Mouse (Mus musculus) CD8-positive naive resting alpha-beta T cell, adult 2 months (primary cell): ENCODE data around the gene Ptprm.

Experiments
- DNase-seq, 2 experiments: peaks; one replicate each; pipeline ENCODE4 v3.0.0; 2022; ENCODE audit warnings: low read depth in 2 of 2, low spot score in 2 of 2

Gene Ptprm

DNA sequence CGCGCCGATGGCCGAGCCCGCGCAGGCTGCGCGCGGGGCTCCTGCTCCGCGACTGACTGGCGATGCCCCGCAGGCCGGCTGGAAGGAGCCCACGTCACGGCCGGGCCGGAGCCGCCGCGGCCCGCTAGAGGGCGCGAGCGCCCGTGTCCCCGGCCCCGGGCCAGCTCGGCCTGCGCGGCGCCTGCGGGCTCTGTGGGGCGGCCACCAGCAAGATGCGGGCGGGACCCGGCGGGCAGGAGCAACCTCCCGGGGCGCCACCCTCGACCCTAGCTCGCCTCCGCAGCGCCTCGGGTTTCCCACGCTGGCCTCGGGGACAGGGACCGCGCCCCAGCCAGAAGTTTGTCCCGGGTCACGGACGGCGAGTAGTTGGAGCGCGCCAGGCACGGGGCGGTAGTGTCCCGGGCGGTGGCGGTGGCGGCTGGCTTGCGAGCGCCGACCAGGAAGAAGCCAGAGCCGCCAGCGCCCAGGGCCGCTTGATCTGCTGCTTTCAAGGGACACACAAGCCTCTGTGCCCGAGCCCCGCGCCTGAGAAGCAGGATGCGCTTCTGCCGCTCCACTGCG, at the start of gene Ptprm:
TSS of gene Ptprm (minus strand) at position 7 of the 561 bp plus-strand sequence.
- no peak for DNase-seq

DNA sequence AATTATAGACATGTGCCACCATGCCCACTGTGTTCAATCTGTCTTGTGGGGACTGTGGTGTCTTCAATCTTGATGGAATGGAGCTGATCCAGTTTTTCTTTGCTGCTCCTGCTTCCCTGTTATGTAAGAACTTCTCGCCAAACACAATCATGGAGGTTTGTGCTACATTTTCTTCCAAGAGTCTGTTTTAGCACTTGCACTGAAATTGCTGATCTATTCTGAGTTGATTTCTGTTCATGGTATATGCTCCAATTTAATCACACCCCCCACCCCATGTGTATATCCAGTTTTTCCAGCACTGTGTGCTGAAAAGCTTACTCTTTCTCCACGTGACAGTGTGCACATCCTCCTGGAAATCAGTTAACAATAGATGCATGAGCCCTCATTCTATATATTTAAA, 41.9 kb upstream of the Ptprm start:
- DNase-seq: no peak

DNA sequence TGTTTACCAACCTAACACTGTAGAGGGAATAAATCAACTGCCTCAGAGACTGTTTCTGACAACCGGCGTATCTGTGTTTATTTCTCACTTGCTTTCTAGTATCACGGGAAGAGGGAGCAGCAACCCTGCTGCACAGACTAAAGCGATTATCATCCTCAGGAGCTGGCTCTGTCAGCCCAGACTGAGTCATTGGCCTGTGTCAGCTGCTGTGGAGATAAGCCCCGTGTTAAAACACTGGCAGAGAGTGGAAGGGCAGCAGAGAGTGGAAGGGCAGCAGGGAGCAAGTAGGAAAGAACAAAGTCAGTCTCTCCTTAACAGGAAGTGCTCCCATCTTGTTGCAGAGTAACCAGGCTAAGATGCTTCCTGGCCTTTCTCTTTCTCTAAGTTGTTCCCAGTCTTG, 36.6 kb upstream of the Ptprm start:
- no peak for DNase-seq

DNA sequence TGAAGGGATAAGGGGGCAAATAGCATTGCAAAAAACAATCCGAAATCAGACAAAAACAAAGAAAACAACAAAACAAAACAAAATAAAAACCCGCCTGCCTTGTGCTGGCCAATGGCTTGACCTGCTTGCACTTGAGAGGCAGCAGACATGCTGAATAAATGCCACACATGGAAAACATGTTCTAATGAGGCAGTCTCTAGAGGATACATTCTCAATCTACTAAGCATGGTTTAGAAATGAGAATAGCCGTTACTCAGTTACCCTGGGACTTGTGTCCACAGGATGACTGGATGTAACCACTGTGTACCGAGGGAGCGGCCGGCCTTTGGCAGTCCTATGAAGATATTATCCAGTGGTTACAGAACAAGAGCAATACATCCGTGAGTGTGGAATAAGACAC, 33.9 kb upstream of the Ptprm start:
- no peak for DNase-seq

DNA sequence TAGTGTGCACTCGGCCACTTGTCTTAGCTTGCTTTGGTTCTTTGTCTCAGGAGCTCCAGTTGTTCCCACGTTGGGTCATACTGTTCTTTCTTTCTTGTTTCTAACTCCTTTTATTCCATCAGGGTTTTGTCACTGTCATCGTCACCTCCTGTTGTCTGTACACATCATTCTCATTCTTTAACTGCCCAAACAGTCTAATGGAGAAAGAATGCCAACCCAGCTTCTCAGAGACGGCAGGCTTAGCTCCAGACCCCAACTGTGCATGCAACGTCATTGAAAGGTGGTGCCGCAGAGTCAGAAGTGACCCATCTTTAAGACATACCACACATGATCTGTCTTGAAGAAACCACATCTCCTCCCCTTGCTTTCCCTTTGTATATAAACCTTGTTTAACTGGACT, 31.0 kb upstream of the Ptprm start:
- DNase-seq: no peak

DNA sequence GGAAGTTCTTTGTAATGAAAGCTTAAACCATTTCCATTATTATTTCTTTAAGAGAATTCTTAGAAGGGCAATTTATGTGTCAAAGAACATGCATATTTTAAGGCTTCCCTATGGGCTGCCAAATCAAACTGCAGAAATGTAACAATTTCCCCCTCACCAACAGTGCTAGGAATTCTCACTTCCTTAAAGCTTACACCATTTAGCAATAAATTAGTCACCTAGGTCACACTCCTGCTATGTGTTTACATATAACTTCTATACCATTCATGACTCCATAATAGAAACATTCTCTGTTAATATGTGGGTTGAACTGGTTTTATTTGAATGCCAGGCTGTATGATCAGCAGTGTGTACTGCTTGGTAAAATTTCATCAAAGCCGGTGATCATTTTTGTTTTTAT, 29.4 kb upstream of the Ptprm start:
- no peak for DNase-seq

DNA sequence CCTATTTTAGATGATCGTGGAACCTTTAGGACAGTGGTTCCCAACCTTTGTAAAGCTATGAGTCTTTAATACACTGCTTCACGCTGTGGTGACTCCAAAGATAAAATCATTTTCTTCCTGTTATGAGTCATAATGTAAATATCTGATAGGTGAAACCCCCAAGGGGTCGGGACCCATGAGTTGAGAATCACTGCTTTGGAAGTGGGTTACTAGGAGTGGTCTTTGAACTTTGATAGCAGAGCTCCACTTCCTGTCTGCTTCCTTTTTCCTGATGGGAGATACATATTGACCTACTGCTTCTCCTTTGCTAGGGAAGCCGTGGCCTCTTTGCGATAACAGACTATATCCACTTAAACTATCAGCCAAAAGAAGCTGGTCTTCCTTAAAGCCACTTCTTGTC, 27.4 kb upstream of the Ptprm start:
- no peak for DNase-seq

DNA sequence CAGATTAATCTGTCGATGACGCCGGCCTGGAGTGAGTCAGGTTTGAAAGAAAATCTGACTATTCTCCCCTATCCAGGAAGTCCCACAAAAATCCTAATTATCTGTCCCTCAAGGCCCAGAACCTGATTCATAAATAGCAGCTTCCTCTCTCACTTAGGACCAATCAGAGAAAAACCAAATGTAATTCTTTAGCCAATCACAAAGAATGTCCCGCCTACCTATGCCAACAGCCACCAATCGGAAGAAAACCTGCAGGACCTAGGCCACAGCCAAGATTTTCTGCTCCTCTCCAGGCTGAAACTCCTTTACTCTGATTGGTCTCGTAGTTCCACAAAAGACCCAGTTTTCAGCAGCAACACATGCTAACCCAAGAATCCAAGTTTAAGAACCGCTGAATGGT, 13.6 kb upstream of the Ptprm start:
- no peak for DNase-seq

DNA sequence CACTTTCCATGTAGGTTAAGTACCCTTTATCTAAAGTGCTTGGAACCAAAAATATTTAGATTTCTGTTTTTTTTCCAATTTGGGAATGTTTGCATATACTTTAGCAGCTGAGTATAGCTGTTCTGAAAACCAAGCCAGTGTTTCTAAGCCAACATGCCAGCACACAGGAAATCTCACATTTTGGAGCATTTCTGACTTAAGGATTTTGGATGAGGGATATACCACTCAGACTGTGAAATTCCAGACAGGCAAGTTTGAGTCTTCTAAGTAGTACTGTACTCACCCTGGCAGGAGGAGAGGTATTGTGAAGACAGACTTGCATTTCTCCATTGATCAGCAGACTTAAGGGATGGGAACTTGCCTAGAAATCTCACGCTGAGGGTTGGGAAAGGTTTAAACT, 10.2 kb upstream of the Ptprm start:
- DNase-seq: no peak

DNA sequence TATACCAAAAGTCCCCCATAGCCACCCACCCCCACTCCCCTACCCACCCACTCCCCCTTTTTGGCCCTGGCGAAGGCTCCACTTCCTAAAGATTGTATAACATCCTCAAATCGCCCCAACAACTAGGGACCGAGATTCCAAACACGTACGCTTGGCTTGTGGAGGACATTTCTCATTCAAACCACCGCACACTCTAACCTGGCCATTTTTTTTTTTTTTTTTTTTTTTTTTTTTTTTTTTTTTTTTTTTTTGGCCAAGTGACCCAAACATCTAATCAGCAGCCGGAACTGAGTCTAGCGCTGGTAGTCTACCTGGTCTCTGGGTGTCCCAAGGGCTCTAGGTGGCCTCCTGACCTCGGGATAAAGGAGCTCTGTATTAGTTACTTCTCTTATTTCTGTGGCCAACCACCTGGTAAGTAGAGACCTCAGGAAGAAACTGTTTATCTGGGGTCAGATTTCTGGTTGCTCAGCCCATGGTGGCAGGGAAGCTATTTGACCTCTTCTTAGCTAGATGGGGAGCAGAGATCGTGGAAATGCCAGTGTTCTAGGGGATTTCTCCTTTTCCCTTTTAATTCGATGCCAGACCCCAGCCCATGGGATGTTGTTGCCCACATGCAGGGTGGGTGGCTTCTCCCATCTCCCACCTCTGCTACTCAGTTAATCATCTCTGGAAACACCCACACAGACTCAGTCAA, 9.3 kb upstream of the Ptprm start:
- DNase-seq: no peak

DNA sequence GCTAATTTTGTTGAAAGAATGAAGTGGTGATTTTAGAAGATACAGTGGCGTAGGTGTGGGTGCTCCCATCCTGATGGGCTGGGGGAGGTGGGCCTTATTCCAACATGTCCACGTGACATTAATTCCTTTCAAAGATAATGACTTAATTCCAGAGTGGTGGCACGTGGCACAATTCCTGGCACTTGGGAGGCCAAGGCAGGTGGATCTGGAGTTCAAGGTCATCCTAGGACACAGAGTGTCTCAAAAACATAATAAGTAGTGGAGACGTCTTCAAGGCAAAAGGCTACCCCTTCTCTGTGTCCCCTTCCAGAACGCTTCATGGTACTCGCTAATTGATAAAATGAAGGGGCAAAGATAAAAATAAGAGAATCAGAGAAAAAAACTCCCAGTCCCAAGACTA, 7.9 kb upstream of the Ptprm start:
- DNase-seq: no peak

DNA sequence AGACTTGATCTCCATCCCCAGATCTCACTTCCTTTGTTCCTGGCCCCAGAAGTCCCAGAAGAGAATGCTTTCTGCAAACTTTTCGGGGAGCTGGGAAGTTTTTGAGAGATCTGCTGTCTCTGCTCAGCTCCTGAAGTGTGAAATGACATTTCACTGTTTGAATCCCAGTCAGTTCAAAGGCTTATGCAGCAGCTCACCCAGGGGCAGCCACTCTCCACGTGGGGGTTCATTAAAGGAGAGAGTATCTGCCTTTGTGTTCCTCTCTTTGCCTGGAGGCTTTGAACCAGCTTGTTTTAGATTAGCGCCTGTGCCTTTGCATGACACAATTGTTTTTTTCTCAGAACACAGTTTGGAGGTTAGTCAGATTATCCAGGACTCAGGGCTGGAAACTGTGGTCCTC, 6.3 kb upstream of the Ptprm start:
- DNase-seq: no peak

DNA sequence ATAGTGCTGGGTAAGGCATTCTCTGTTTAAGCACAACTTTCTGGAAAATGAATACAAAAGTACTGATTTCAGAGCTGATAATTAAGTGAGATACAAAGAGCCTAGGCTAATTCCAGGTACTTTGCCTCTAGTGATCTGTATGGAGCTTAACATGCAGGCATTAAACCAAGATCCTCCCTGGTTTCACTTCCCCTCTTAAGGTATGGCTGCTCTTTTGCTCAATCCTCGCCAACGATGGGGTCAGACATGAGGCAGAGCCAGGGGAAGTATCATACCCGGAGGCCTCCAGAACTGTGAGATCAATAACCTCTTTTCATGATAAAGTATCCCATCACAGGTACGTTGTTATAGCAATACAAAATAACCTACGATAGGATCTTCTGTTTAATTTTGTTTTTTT, 5.3 kb upstream of the Ptprm start:
- DNase-seq: no peak

DNA sequence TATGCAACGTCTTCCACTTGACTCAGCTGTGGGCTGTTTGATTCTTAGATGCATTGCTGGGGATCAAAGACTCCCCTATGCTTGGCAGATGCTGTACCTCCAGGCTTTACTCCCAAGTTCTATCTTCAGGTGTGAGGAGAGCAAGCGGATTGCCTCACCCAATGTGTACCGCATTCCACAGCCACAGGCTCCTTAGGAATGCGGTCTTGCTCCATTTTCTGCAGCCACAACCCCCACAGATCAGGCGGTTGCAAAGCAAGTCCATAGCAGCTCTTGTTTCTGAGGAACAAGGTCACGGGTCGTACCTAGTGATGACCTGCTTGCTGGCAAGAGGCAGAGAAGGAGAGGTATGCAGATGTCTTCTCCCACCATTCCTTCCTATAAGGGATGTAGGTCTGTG, 4.3 kb upstream of the Ptprm start:
- DNase-seq: no peak

DNA sequence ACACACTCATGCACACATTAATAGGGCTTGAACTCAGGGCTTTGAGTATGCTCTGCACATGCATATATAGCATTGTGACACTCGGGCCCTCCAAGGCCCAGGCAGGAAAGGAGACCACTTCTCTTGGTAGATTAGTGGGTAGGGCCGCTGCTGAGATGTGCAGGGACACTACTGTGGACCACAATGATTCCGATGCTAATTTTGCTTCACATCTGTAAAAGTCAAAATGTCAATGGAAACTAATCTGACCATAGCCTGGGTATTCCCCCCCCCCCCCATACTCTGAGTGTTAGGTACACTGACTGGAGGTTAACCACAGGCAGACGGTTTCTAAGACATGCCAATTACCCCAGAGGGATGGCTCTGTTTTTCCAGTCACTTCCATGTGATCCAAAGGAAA, 2.9 kb upstream of the Ptprm start:
- DNase-seq: no peak

DNA sequence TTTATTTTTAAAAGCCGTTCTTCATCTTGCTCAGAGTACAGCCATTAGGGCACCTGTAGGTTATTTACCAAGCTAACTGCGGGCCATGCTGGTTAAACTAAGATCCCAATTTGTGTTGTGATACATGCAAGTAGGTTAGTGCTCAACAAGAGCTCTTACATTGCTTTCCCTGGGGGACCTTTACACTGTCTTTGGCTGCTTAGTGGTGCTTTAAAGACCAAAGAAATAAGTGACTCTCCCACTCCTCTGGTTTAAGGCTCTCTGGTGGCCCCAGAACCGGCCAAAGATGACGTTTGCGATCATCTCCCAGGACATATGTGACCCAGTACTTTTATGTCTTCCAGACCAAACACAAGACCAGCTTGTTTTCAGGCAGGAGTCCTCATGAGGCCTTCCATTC, 994 bp upstream of the Ptprm start:
- DNase-seq: no peak

DNA sequence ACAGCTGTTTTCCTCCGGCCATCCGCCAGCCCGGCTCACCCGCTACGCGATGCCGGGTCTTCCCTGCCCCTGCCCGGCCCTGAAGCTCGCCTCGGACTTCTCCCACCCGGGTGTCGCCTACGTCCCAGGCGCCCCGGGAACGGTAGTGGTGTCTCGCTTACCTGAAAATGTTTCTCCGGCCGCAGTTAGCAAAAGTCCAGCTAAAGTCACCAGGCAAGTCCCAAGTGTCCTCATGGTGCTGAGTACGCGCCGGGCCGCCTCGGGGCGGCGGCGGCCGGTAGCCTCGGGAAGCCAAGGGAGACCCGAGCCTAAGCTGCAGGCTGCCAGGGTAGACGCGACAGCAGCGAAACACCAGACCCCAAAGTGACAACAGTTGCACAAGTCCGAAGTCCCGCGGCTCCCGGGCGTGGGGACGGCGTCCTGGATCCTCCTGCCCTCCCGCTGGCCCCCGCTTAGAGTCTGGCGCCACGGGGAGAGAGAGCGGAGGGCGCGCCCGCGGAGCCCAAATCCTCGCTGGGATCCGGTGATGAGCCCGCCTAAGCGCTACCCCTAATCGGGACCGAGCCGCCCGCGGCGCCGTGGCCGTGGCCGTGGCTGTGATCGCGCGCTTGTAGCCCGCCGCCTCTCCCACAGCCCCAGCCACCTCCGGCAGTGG, 334 bp downstream of the Ptprm start:
- DNase-seq: no peak

DNA sequence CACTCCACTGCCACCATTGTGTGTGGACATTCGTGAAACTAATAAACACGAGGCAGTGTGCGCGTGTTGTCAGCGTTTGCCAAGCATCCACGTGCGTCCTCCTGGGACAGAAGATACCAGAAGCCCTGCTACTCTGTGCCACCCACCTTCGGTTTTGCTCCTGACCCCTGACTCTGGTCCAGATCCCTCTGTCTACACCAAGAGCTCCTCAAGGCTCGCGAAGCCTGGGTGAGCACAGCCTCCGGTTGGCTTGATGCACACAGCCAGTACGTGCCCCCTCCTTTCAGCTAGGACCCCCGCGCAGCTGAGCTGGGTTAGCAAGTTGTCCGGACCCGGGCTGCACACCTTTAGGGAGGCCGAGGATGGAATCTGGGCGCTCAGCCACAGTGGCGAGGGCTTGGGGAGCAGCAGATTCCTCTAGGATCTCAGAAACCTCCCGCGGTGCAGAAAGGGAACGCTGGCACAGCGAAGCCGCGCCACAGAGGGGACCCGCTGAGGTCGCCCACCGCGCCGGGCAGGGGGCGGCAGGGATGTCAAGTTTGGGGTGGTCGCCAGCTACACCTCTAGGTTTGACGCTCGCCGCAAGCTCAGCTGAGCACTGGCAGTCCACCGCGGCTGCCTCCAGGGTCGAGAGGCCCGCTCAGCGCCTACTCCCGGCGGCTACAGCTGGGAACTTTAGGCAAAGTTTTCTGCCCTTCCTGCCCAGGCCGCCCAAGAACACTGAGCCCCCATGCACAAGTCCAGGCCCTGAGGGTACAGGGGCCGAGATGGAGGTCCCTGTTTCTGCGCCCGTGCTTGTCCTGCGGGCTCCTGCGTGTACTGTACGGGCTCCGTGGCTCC, 1.1 kb downstream of the Ptprm start:
- no peak for DNase-seq

DNA sequence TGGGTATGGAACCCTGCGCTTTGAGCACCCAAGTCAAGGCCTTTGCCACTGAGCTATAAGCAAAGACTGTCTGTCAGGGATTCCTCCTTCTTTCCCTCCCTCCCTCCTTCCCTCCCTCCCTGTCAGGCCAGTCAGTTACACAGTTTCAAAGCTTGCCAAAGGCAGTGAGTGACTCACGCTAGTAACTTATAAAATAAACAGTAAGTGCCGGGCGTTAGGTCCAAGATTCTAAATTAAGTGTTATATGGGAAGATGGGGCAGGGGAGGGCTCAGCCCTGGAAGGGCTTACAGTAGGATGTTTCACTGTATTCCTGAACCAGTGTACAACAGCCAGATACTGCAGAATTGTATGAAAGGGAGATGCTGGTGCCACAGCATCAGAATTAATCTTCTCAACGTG, 2.8 kb downstream of the Ptprm start:
- DNase-seq: no peak

DNA sequence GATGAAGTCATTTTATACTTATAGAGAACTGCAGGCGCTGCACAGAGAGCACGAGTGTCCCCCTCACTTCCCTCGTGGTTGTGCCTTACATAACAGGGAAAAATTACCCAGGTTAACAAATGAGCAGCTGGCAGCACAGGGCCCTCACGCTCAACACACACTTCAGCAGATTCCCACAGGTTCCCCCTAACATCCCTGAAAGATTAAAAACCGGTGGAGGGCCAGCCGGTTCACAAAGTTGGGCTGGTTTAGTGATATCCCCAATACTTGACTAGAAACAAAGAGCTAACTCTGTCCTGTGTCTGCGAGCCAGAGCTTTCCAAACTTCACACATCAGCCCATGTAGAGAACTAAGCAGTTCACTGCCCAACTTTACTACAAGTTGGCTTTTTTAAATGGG, 3.7 kb downstream of the Ptprm start:
- DNase-seq: no peak

DNA sequence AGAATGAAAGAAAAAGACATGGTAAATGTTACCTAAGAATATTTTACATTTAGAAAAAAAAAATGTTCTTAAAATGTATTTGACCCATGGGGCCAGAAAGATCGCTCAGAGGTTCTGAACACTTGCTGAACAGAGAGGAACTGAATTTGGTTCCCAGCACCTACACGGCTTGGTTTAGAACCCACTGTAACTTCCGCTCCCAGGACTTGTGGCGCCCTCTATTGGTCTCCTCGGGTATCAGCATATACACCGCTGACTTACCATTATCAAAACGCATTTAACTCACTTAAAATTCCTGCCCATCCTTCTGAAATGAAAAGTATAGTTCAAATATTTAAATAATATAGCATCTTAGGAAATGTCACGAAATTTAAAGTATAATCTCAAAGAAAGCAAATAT, 4.7 kb downstream of the Ptprm start:
- DNase-seq: no peak

DNA sequence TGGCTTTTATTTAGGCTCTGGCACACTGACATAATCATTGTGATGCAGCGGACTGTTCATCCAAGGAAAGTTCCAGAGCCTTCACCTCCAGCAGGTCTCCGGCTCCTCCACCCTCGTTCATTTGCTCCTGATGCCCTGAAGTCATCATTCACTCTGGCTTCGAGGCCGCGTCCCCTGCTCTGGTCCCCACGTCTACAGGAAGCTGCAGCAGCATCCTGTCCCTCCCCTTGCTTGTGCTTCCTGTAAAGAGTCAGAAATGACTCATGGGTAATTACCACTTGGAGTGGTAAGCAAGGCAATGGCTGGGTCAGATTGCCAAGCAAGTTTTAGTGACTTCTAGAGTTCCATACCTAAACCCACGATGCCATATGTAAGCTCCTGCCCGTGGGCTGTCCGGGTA, 7.3 kb downstream of the Ptprm start:
- no peak for DNase-seq
